In the genomic region with DNA sequence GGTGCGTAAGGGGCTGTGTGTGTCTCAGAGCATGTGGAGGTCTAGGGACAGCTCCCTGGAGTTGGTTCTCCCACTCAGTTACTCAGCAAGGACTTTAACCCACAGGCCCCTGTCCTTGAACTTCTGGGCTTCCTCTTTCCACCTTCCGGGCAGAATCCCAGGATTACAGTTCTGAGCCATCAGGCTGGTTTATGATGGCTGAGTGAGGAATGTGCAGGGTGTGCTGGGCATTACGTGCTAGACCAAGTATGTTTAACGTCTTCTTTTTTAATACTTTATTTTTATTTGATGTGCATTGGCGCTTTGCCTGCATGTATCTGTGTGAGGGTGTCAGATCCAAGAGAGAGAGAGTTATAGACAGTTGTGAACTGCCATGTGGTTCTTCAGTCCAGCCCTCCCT, we compare ENCODE assay signal across 27 mouse cellular contexts. TPM values are rescaled to one million over a fixed set of nuclear protein-coding genes. Genes with fewer than 3 reads are reported as not detected.
A peak's percentile ranks its signal among the peaks of the same experiment; 100 is the strongest.
DNase-seq lines count a peak whose midpoint lies in the region; ATAC-seq and TF ChIP-seq lines count a peak whose summit lies in the region.
"Had no signal": no experiment of that assay in that cellular context is flagged by ENCODE, and none has a peak within 500 bp of the region (broad histone marks: within the 10 kb centered on the region; RNA-seq: fewer than 3 reads in every experiment).

No protein-coding gene starts in this region.

- 51% methylated on average over 5 of the region's 5 CpGs for WGBS in liver, adult 2 months
- WGBS in liver, postnatal 0 days (ENCODE audit: insufficient replicate concordance): 70% methylated on average over 5 of the region's 5 CpGs
- 61% methylated on average over 5 of the region's 5 CpGs for WGBS in intestine, embryonic 16.5 days

- POLR2A ChIA-PET in Patski (lab: Charles Lee): no interaction called here

- peak; percentile 84 to 88 for DNase-seq in adrenal gland, adult (ENCODE audit: inconsistent age in 2 of 2, low spot score in 1 of 2)
- DNase-seq in adrenal gland, postnatal 4 days (ENCODE audit: low spot score in 2 of 2): no peak
- DNase-seq in liver, adult 2 months (ENCODE audit: extremely low read depth, low read depth, low spot score): peak; percentile 62
- DNase-seq in liver, postnatal 0 days: no peak
- DNase-seq in Patski (ENCODE audit: low read depth, low spot score): no peak
- no peak for DNase-seq in spleen, postnatal 36 days (ENCODE audit: low spot score in 2 of 2)
- no peak for DNase-seq in left cerebral cortex, postnatal 25 days (ENCODE audit: low spot score in 2 of 2)
- DNase-seq: cerebellum, postnatal 10 days; heart, postnatal 14 days; lung, adult 2 months; lung, postnatal 36 days; right cerebral cortex, adult 18-20 months; thymus, adult 18-20 months had no signal

- CTCF ChIA-PET in Patski (lab: Charles Lee): interaction anchor here (1.0 to 1.5 kb wide), 2 partner anchors 9 to 89 kb away, joined by 3 read pairs; no protein-coding TSS in a partner anchor

- no peaks in the 10 kb centered on the region for H3K36me3 ChIP-seq in liver, adult 2 months (ENCODE audit: control insufficient read depth, insufficient read depth, low read length)
- H3K36me3 ChIP-seq in liver, postnatal 0 days (replicated peaks; ENCODE audit: insufficient read depth, low read length): no peaks in the 10 kb centered on the region
- no peaks in the 10 kb centered on the region for H3K36me3 ChIP-seq in intestine, embryonic 16.5 days (ENCODE audit: control insufficient read depth, insufficient read depth, low read length)
- H3K36me3 ChIP-seq: embryonic facial prominence, embryonic 12.5 days; heart, embryonic 12.5 days; hindbrain, embryonic 12.5 days; kidney, embryonic 15.5 days had no signal

- no peak for TF ChIP-seq EP300 in liver, postnatal 0 days (IDR thresholded peaks at IDR 0.05; ENCODE audit: low read depth)

- H3K27ac ChIP-seq in liver, adult 2 months (replicated peaks; ENCODE audit: insufficient read depth, low read depth, low read length): no peak overlapping the region
- no peak overlapping the region for H3K27ac ChIP-seq in liver, postnatal 0 days (ENCODE audit: low read depth)
- H3K27ac ChIP-seq in intestine, embryonic 16.5 days (ENCODE audit: low read length): no peak overlapping the region; the same call in 1 of the 2 replicates
- H3K27ac ChIP-seq: embryonic facial prominence, embryonic 12.5 days; hindbrain, embryonic 12.5 days; kidney, embryonic 15.5 days had no signal

- TF ChIP-seq POLR2A in liver, adult 2 months (IDR thresholded peaks at IDR 0.05; ENCODE audit: extremely low read depth, insufficient read depth, low read length): no peak

- peaks cover 8% of the 10 kb centered on the region for H3K4me1 ChIP-seq in liver, adult 2 months (ENCODE audit: control insufficient read depth, insufficient read depth, low read length)
- H3K4me1 ChIP-seq in liver, postnatal 0 days (ENCODE audit: insufficient read depth): peaks cover 5% of the 10 kb centered on the region
- peaks cover 9% of the 10 kb centered on the region; the same call in 1 of the 2 replicates for H3K4me1 ChIP-seq in intestine, embryonic 16.5 days (ENCODE audit: control insufficient read depth, insufficient read depth, low read length)
- H3K4me1 ChIP-seq: embryonic facial prominence, embryonic 12.5 days; kidney, embryonic 15.5 days had no signal

- H3K4me2 ChIP-seq in liver, postnatal 0 days (ENCODE audit: low read depth, low read length): no peak overlapping the region
- H3K4me2 ChIP-seq in intestine, embryonic 16.5 days (ENCODE audit: low read depth, low read length): no peak overlapping the region
- H3K4me2 ChIP-seq: embryonic facial prominence, embryonic 12.5 days; heart, embryonic 12.5 days; hindbrain, embryonic 12.5 days; kidney, embryonic 15.5 days; liver, embryonic 11.5 days had no signal

- no peak for TF ChIP-seq CTCF in liver, adult 2 months (IDR thresholded peaks at IDR 0.05; ENCODE audit: low read depth, low read length)
- TF ChIP-seq CTCF in liver, postnatal 0 days (IDR thresholded peaks at IDR 0.05; ENCODE audit: low read depth): no peak
- TF ChIP-seq CTCF in Patski (IDR thresholded peaks at IDR 0.05): no peak

- no peaks in the 10 kb centered on the region for H3K27me3 ChIP-seq in liver, adult 2 months (ENCODE audit: control insufficient read depth, insufficient read depth, low read length)
- no peaks in the 10 kb centered on the region for H3K27me3 ChIP-seq in liver, postnatal 0 days (ENCODE audit: insufficient read depth, low read length)
- H3K27me3 ChIP-seq in Patski: no peaks in the 10 kb centered on the region
- no peaks in the 10 kb centered on the region for H3K27me3 ChIP-seq in intestine, embryonic 16.5 days (replicated peaks; ENCODE audit: control insufficient read depth, insufficient read depth, low read length)
- H3K27me3 ChIP-seq: CH12.LX; embryonic facial prominence, embryonic 12.5 days; heart, embryonic 12.5 days; hindbrain, embryonic 12.5 days; kidney, embryonic 15.5 days had no signal

- H3K9ac ChIP-seq in liver, adult 2 months (ENCODE audit: low read depth, low read length): no peak overlapping the region
- H3K9ac ChIP-seq in liver, postnatal 0 days (replicated peaks): no peak overlapping the region
- no peak overlapping the region for H3K9ac ChIP-seq in intestine, embryonic 16.5 days (ENCODE audit: low read depth, low read length)
- H3K9ac ChIP-seq: embryonic facial prominence, embryonic 12.5 days; heart, embryonic 12.5 days; hindbrain, embryonic 12.5 days; kidney, embryonic 15.5 days had no signal

- in situ Hi-C loops in Patski (cut with MboI; ENCODE audit: low pct_unique_long_range_greater_than_20kb): no loop called here

- intact Hi-C loops in left cerebral cortex, postnatal 25 days (cut with DNase I): no loop called here

- no peaks in the 10 kb centered on the region for H3K9me3 ChIP-seq in liver, postnatal 0 days (ENCODE audit: low read length)
- no peaks in the 10 kb centered on the region for H3K9me3 ChIP-seq in intestine, embryonic 16.5 days (ENCODE audit: control insufficient read depth, low read length)
- H3K9me3 ChIP-seq: embryonic facial prominence, embryonic 12.5 days; heart, embryonic 12.5 days; hindbrain, embryonic 12.5 days; kidney, embryonic 15.5 days had no signal

- no peak for ATAC-seq in liver, postnatal 0 days
- ATAC-seq in Patski: peak; percentile 5
- peak; percentile 54 for ATAC-seq in intestine, embryonic 16.5 days
- ATAC-seq: forebrain, embryonic 14.5 days had no signal

- H3K79me2 ChIP-seq in liver, adult 2 months (ENCODE audit: control insufficient read depth, insufficient read depth, low read length): no peaks in the 10 kb centered on the region

- no peak overlapping the region for H3K4me3 ChIP-seq in liver, adult 2 months (ENCODE audit: insufficient read depth, low read depth, low read length)
- H3K4me3 ChIP-seq in liver, postnatal 0 days (ENCODE audit: low read depth, low read length): no peak overlapping the region
- no peak overlapping the region for H3K4me3 ChIP-seq in intestine, embryonic 16.5 days (ENCODE audit: low read length)
- H3K4me3 ChIP-seq: embryonic facial prominence, embryonic 12.5 days; erythroblast, embryonic 14.5 days; heart, embryonic 12.5 days; hindbrain, embryonic 12.5 days; kidney, embryonic 15.5 days had no signal

RNA-seq across cellular contexts. Expression of a gene that starts 38.1 kb away (rescaled TPM):
- total RNA-seq in adrenal gland, postnatal 4 days (2021): 10 to 100 TPM; 24.8 to 27.3 TPM
- 0.28 and 0.34 TPM in 2 replicates for total RNA-seq in liver, adult 2 months (2014; rRNA removed)
- polyA plus RNA-seq in liver, adult 2 months (2012; rRNA removed): 0.24 and 0.28 TPM in 2 replicates
- polyA plus RNA-seq in liver, postnatal 0 days (2015; fragmentation: Nextera tagmentation; extraction: Ambion mirVana): 0.76 and 0.89 TPM in 2 replicates
- polyA plus RNA-seq in Patski (2021): 0.28 TPM
- 3.7 and 4.2 TPM in 2 replicates for polyA plus RNA-seq in intestine, embryonic 16.5 days (2015; fragmentation: Nextera tagmentation; extraction: Ambion mirVana)
- total RNA-seq in left cerebral cortex, postnatal 25 days (2021): 100 to 1,000 TPM; 188 to 191 TPM

RNA-seq across cellular contexts. Expression of a gene that starts 59.2 kb away (rescaled TPM):
- not detected for total RNA-seq in adrenal gland, postnatal 4 days (2021)
- not detected in 2 replicates for total RNA-seq in liver, adult 2 months (2014; rRNA removed)
- polyA plus RNA-seq in liver, adult 2 months (2012; rRNA removed): not detected in 2 replicates
- polyA plus RNA-seq in liver, postnatal 0 days (2015; fragmentation: Nextera tagmentation; extraction: Ambion mirVana): not detected in 2 replicates
- polyA plus RNA-seq in Patski (2021): not detected
- polyA plus RNA-seq in intestine, embryonic 16.5 days (2015; fragmentation: Nextera tagmentation; extraction: Ambion mirVana): 0.88 and 1.1 TPM in 2 replicates
- not detected for total RNA-seq in left cerebral cortex, postnatal 25 days (2021)
- total RNA-seq: CH12.LX; heart, postnatal 14 days; layer of hippocampus, adult 18-20 months; layer of hippocampus, postnatal 25 days; left cerebral cortex, postnatal 10 days had no signal
- polyA plus RNA-seq: embryonic facial prominence, embryonic 12.5 days; erythroblast, embryonic 14.5 days; forebrain, embryonic 14.5 days; gonadal fat pad, adult 2 months; heart, embryonic 12.5 days; hindbrain, embryonic 12.5 days; kidney, embryonic 15.5 days; liver, embryonic 11.5 days; lung, adult 2 months; midbrain, postnatal 0 days had no signal

Comparison
In these comparisons a context has a peak if more than half of its experiments do, and no peak if none do; other contexts are left out.
1. DNase-seq: peak in adrenal gland, adult (2 of 2) and liver, adult 2 months (single experiment); none in adrenal gland, postnatal 4 days (0 of 2), liver, postnatal 0 days (single experiment), Patski (single experiment), spleen, postnatal 36 days (0 of 2) and left cerebral cortex, postnatal 25 days (0 of 2).